Mouse (Mus musculus) adrenal gland, postnatal 36 days (tissue): ENCODE data around the gene Saa2. TPM values are rescaled to one million over a fixed set of nuclear protein-coding genes. Genes with fewer than 3 reads are reported as not detected.
A peak's percentile ranks its signal among the peaks of the same experiment; 100 is the strongest.

Experiments
- DNase-seq, 2 experiments: peaks; one replicate each; pipeline ENCODE4 v3.0.0; 2021; ENCODE audit warnings: mixed read lengths in 1 of 2
- total RNA-seq, 2 experiments: library from RNA; stranded (reverse); gene quantifications; 2 replicates each; pipeline ENCODE4 v1.2.3; 2021

The Saa2 gene
- total RNA-seq, 2 experiments from 2014 or later, result 0.79 TPM; not detected in 1

DNA sequence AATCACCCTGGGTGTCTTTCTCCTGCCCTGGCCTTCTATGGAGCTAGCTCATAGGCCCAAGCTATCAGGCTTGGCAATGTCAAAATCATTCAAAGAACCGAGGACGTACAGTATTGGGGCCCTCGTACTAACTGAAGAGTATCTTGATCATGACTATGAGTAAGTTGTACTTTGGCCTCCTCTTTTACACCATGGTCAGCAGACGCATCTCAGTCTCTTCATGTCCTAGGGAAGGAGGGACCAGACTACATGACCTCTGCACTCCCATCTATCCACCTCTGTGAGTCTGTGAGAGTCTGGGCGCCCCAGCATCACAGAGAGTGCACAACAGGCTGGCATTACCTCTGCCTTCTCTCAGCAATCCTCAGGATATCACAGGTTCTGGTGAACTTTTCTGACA lies 11.0 kb downstream of the Saa2 start:
- DNase-seq, result no peak

DNA sequence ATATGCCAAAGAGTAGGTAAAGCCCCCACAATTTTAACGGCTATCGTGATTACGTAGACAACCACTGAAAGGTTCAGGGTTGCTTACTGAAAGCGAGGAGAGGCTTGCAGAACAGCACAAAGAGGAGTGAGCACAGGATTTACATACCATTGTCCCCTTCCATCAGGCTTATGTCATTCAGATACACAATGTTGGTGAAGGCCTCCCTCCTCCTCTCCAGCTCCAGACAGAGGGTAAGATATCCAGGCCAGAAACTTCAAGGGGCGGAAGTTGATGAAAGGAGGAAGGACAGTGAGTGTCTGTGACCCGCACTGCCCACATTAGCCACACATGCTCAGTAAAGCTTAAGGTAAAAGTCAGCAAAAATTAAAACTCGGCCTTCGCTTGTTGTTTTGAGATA lies 13.1 kb downstream of the Saa2 start:
- DNase-seq, result no peak

DNA sequence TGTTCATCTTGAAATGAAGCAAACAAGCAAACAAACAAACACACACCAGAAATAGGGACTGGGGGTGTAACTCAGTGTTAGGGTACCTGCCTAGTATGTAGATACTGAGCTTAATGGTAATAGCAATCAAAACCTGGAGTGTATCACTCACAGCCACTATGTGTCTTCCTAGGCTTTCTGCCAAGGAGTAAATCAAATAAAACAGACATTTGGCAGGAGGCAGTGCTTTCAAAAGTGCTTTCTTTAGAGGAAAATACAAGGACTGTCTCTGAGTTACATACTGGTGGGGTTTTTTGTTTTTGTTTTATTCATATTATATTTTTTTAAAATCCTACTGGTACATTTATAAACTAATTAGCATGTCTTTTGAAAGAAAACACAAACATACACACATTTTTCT lies 15.8 kb downstream of the Saa2 start:
- DNase-seq, result no peak

DNA sequence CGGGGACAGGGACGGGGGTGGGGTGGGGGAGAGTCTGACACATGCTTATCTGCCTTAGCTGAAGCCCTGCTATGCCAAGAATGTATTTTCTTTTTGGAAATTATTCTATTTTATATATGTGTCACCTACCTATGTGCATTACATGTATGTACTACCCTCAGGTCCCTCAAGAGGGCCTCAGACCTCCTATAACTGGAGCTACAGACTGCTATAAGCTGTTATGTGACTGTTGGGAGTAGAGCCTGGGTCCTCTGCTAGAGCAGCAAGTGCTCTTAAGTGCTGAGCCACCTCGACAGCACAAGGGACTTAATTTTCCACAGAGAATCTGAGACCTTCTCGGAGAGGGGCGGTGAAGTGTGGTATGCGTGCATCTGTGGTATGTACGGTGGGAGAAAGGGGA lies 16.9 kb downstream of the Saa2 start:
- DNase-seq, result no peak

- DNase-seq, result peak; percentile 53 to 61
These were observed 19.1 kb downstream of the Saa2 start for GRCm38 (mm10) chr7:46770706-46771105.

GRCm38 (mm10) chr7:46789177-46789849 lies 37.7 kb downstream of the Saa2 start:
- no peak for DNase-seq

- DNase-seq, result no peak
These were observed 42.3 kb downstream of the Saa2 start for GRCm38 (mm10) chr7:46793871-46794270.

DNA sequence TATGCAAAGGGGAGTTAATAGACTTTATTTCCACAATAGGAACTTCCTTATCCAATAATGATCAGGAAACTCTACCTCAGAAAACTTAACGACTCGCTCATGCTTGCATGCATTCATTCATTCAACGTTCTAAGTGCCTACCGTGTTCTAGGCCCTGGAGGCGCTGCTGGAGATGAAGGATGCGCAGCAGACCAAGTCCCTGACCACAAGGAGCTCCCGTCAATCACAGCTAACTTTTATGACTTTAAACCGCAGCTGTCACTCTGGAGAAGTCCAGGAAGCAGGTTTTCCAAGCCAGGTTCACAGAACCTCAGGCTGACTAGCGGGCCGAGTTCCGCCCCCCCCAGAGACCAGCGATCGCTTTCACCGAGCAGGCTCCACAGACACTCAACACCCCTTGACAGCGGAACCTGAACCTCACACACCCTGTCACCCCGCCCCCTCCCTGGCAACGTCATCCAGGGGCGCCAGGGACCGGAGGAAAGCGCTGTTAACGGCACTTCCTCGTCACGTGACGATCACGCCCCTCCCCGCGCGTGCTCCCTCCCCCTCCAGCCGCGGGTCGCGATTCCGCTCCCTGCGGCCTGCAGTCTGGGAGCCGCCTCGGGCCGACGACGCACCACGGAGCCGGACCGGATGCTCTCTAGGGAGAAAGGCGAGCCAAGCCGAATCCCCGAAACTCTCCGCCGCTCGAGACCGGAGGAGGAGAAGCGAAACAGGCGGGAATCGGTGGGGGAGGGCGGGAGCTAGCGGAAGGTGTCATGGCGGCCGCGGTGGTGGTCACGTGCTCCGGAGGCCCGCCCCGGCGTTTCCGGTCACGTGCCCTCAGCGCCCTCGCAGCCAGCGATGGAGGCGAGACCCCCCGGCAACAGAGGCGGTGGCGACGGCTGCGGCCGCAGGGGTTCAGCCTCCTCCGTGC lies 44.0 kb downstream of the Saa2 start, which contains the start of the genes Hps5 and Gtf2h1:
TSS of gene Hps5 (minus strand) at position 778 of the 919 bp plus-strand sequence.
TSS of gene Gtf2h1 (plus strand) at position 817 of the 919 bp plus-strand sequence.
- peak; percentile 99 to 100 for DNase-seq

DNA sequence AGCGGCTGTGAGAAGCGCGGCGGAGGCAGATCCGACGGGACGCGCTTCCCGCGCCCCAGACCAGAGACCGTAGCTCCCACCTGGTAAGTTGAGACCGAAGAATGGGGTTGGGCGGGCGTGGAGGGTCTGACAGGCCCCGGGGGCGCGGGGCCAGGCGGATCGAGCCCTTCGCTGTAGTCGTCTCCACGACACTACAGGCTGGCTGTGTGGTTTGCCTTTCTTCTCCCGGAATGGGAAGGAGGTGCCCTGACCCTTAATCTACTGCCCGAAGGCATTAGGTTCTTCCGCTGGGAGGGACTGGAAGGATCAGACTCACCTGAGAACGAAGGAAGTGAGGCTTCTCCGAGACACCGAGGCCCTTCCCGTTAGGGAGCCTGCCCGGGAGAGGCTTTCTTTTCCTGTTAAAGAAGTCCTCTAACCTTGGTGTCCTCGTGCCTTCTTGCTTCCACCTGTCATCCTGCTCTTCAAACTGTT lies 44.7 kb downstream of the Saa2 start:
- no peak for DNase-seq

DNA sequence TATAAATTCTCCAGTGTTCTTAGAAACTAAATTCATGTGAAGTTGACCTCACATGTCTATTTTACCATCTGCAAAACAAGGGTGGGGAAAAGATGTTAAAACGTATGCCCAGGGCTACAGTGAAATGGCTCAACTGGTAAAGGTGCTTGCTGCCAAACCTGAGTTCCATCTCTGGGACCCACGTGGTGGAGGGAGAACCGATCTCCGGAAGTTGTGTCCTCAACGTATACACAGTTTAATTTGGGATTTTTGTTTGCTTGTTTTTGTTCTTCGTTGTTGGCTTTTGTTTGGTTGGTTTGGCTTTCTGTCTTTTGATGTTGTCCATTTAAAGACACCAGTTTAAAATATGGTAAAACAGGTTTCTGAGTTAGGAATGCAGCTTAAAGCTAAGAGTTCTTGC lies 45.2 kb downstream of the Saa2 start:
- DNase-seq, result no peak

Other genes starting within 250 kb of the Saa2 start
- gene Sergef, start 112.0 kb upstream of the Saa2 start, total RNA-seq, result 10 to 100 TPM; 21.9 to 22.1 TPM
- gene Tph1, start 79.3 kb upstream of the Saa2 start, total RNA-seq, result under 1 TPM in 1 of 2 experiments, not detected in 1; 0.07 TPM
- 1 to 10 TPM; 8.6 to 9.0 TPM for gene Saal1, start 41.1 kb upstream of the Saa2 start, total RNA-seq
- 1 to 10 TPM; 2.1 to 2.9 TPM for gene Saa3, start 36.1 kb upstream of the Saa2 start, total RNA-seq
- gene Saa4, start 19.2 kb upstream of the Saa2 start, total RNA-seq, result under 1 TPM in 1 of 2 experiments, not detected in 1; 0.56 TPM
- under 1 TPM in 1 of 2 experiments, not detected in 1; 0.96 TPM for gene Saa1, start 8.8 kb upstream of the Saa2 start, total RNA-seq
- 10 to 100 TPM; 20.8 to 25.9 TPM for gene Hps5, start 44.3 kb downstream of the Saa2 start, total RNA-seq
- gene Gtf2h1, start 44.3 kb downstream of the Saa2 start, total RNA-seq, result 10 to 100 TPM; 41.2 to 41.4 TPM
- gene Ldha, start 89.7 kb downstream of the Saa2 start, total RNA-seq, result 100 to 1,000 TPM; 439 to 497 TPM
- not detected for gene Ldhc, start 109.4 kb downstream of the Saa2 start, total RNA-seq
- gene Tsg101, start 168.2 kb downstream of the Saa2 start, total RNA-seq, result 10 to 100 TPM; 68.5 to 80.8 TPM
- gene Uevld, start 206.7 kb downstream of the Saa2 start, total RNA-seq, result 10 to 100 TPM; 16.8 to 21.9 TPM
- not detected for gene Gm9999, start 231.8 kb downstream of the Saa2 start, total RNA-seq